Mouse (Mus musculus): Measurements from ENCODE around the gene Pet2. TPM values are rescaled to one million over a fixed set of nuclear protein-coding genes. Genes with fewer than 3 reads are reported as not detected.

The Pet2 gene
- polyA plus RNA-seq (2015; fragmentation: Illumina TruSeq; extraction: RNeasy Lipid Tissue Mini Kit (QIAGEN cat#74804); ENCODE audit: low read depth, low replicate concordance): not detected

DNA sequence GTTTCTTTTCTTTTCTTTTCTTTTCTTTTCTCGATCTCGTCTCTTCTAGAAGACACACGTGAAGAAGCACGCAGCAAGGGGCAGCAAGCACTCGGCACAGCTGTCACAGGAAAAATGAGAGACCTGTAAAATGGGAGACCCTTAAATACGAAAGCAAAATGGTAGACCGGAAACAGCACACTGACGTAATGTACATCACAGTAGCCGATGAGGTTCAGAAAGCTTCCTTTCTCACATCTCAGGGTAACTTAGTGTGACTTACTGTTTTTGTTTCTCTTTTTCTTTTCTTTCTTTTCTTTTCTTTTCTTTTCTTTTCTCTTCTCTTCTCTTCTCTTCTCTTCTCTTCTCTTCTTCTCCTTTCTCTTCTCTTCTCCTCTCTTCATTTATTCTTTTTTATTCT lies at the start of gene Pet2:
Pet2 (minus strand) TSS at position 101 of the 400 bp plus-strand sequence.

All from brain, adult 10 weeks (tissue).